Comparison of ENCODE assay signal across 9 mouse cellular contexts in genomic region chr6:6942813-6943212, GRCm38 (mm10). TPM values are rescaled to one million over a fixed set of nuclear protein-coding genes. Genes with fewer than 3 reads are reported as not detected.
DNase-seq lines count a peak whose midpoint lies in the region; ATAC-seq and TF ChIP-seq lines count a peak whose summit lies in the region.
"Had no signal": no experiment of that assay in that cellular context is flagged by ENCODE, and none has a peak within 500 bp of the region (broad histone marks: within the 10 kb centered on the region; RNA-seq: fewer than 3 reads in every experiment).

No protein-coding gene starts in this region.

- H3K27ac ChIP-seq in midbrain, postnatal 0 days (ENCODE audit: low read depth, low read length) = no peak overlapping the region
- no peak overlapping the region for H3K27ac ChIP-seq in midbrain, embryonic 15.5 days
- H3K27ac ChIP-seq in limb, embryonic 10.5 days = no peak overlapping the region
- H3K27ac ChIP-seq: limb, embryonic 15.5 days had no signal

- no peak overlapping the region for H3K4me3 ChIP-seq in midbrain, postnatal 0 days (ENCODE audit: low read depth, low read length)
- no peak overlapping the region for H3K4me3 ChIP-seq in midbrain, embryonic 15.5 days
- H3K4me3 ChIP-seq in limb, embryonic 10.5 days = no peak overlapping the region
- H3K4me3 ChIP-seq: limb, embryonic 15.5 days had no signal

- no peak for ATAC-seq in midbrain, postnatal 0 days (ENCODE audit: low FRiP score)
- ATAC-seq in midbrain, embryonic 15.5 days (replicated peaks) = no peak
- no peak for ATAC-seq in granulocyte monocyte progenitor cell, adult 5-6 weeks (replicated peaks; ENCODE audit: poor library complexity, severe bottlenecking)

- WGBS in midbrain, postnatal 0 days = 51% methylated on average over 6 of the region's 6 CpGs
- WGBS in midbrain, embryonic 15.5 days = 55% methylated on average over 6 of the region's 6 CpGs
- WGBS in limb, embryonic 10.5 days = 45% methylated on average over 6 of the region's 6 CpGs

- no peaks in the 10 kb centered on the region for H3K9me3 ChIP-seq in midbrain, postnatal 0 days (ENCODE audit: low read length)
- H3K9me3 ChIP-seq in midbrain, embryonic 15.5 days = no peaks in the 10 kb centered on the region
- H3K9me3 ChIP-seq in limb, embryonic 10.5 days (replicated peaks) = no peaks in the 10 kb centered on the region
- H3K9me3 ChIP-seq: limb, embryonic 15.5 days had no signal

- peak; percentile 22 for TF ChIP-seq CTCF in midbrain, postnatal 0 days (IDR thresholded peaks at IDR 0.05)

- no peaks in the 10 kb centered on the region for H3K4me1 ChIP-seq in midbrain, postnatal 0 days (ENCODE audit: insufficient read depth, low read length)
- no peaks in the 10 kb centered on the region for H3K4me1 ChIP-seq in midbrain, embryonic 15.5 days
- H3K4me1 ChIP-seq in limb, embryonic 10.5 days = no peaks in the 10 kb centered on the region
- H3K4me1 ChIP-seq: limb, embryonic 15.5 days had no signal

- peak; percentile 17 for DNase-seq in gastrocnemius, postnatal 10 days
- DNase-seq in gastrocnemius, adult 8-10 months (ENCODE audit: low spot score in 2 of 2) = no peak
- no peak for DNase-seq in midbrain, postnatal 0 days (ENCODE audit: low spot score)
- DNase-seq in adrenal gland, postnatal 36 days = peak; percentile 62 to 71
- DNase-seq in limb, embryonic 10.5 days (ENCODE audit: low spot score) = peak; percentile 47
- DNase-seq in thymus, postnatal 14 days = peak; percentile 48

- no peak overlapping the region for H3K4me2 ChIP-seq in midbrain, postnatal 0 days (ENCODE audit: low read depth, low read length, poor library complexity, severe bottlenecking)
- H3K4me2 ChIP-seq in midbrain, embryonic 15.5 days = no peak overlapping the region
- H3K4me2 ChIP-seq: limb, embryonic 15.5 days had no signal

- H3K9ac ChIP-seq in midbrain, postnatal 0 days (replicated peaks; ENCODE audit: low read length, poor library complexity, severe bottlenecking) = no peak overlapping the region
- H3K9ac ChIP-seq in midbrain, embryonic 15.5 days = no peak overlapping the region
- H3K9ac ChIP-seq: limb, embryonic 15.5 days had no signal

- H3K27me3 ChIP-seq in midbrain, postnatal 0 days (ENCODE audit: insufficient read depth, low read length) = no peaks in the 10 kb centered on the region
- H3K27me3 ChIP-seq in midbrain, embryonic 15.5 days (replicated peaks) = no peaks in the 10 kb centered on the region
- no peaks in the 10 kb centered on the region for H3K27me3 ChIP-seq in limb, embryonic 10.5 days (ENCODE audit: low read depth, poor library complexity, severe bottlenecking)
- H3K27me3 ChIP-seq: limb, embryonic 15.5 days had no signal

- H3K36me3 ChIP-seq in midbrain, postnatal 0 days (ENCODE audit: insufficient read depth, low read length) = no peaks in the 10 kb centered on the region
- H3K36me3 ChIP-seq in midbrain, embryonic 15.5 days (replicated peaks) = no peaks in the 10 kb centered on the region
- H3K36me3 ChIP-seq in limb, embryonic 10.5 days = no peaks in the 10 kb centered on the region
- H3K36me3 ChIP-seq: limb, embryonic 15.5 days had no signal

RNA-seq across cellular contexts. Expression of gene Sdhaf3, which starts 13.0 kb away (rescaled TPM):
- 1 to 10 TPM; 3.7 TPM for total RNA-seq in gastrocnemius, postnatal 10 days (2021)
- total RNA-seq in gastrocnemius, adult 8-10 months (2022) = 1 to 10 TPM; 5.6 to 6.5 (median 6.1) TPM
- total RNA-seq in midbrain, postnatal 0 days (2014; rRNA removed) = 4.4 and 5.5 TPM in 2 replicates
- polyA plus RNA-seq in midbrain, postnatal 0 days (2015; fragmentation: Nextera tagmentation; extraction: Ambion mirVana) = 5.5 and 6.2 TPM in 2 replicates
- 6.4 and 6.9 TPM in 2 replicates for polyA plus RNA-seq in midbrain, embryonic 15.5 days (2015; fragmentation: Nextera tagmentation; extraction: Ambion mirVana)
- total RNA-seq in adrenal gland, postnatal 36 days (2021) = 1 to 10 TPM; 4.5 to 6.2 TPM
- polyA plus RNA-seq in limb, embryonic 10.5 days (2016; fragmentation: Nextera tagmentation; extraction: Ambion mirVana) = 6.7 and 6.8 TPM in 2 replicates
- 4.3 and 4.5 TPM in 2 replicates for total RNA-seq in granulocyte monocyte progenitor cell, adult 5-6 weeks (2014; fragmentation: Nextera tagmentation)
- 3.5 and 4.5 TPM in 2 replicates for total RNA-seq in granulocyte monocyte progenitor cell, adult 5-6 weeks (2017)

Comparison
In these comparisons a context has a peak if more than half of its experiments do, and no peak if none do; other contexts are left out.
1. DNase-seq: peak in gastrocnemius, postnatal 10 days (single experiment), adrenal gland, postnatal 36 days (2 of 2), limb, embryonic 10.5 days (single experiment) and thymus, postnatal 14 days (single experiment); none in gastrocnemius, adult 8-10 months (0 of 2) and midbrain, postnatal 0 days (single experiment).